Mouse (Mus musculus): ENCODE measurements around the gene Tmem255b.

DNA sequence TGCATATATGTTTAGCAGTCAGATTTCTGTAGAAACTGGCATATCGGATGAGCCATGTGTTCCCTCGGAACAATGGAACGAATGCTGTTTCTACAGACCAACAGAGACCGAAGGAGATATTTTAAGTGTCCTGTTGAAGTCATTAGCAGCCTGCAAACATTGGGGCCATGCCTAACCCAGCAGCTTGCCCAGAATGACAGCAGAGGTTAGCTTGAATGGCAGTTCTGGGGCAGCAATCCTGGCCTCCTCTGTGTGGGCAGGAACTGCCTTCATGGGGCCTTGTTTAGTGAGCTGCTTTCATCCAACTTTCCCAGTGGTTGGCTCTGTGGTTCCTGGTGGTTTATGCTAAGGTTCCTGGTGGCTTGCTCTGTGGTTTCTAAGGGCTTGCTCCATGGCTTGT, 24.4 kb downstream of the Tmem255b start:
- TF ChIP-seq CTCF (IDR thresholded peaks at IDR 0.05; ENCODE audit: low read depth): no peak
- no peak for TF ChIP-seq EP300 (optimal IDR thresholded peaks at IDR 0.05)
